Mouse (Mus musculus) myocyte (in vitro differentiated cells): ENCODE data around the gene Angpt4. TPM values are rescaled to one million over a fixed set of nuclear protein-coding genes. Genes with fewer than 3 reads are reported as not detected.

Experiments used
- H3K27me3 ChIP-seq: one replicate; pipeline ENCODE4 v1.6.1; 2011; ENCODE audit not compliant: control insufficient read depth, insufficient read depth, insufficient read length
- H3K36me3 ChIP-seq: one replicate; pipeline ENCODE4 v1.6.1; 2011; ENCODE audit not compliant: control insufficient read depth, insufficient read depth
- H3K4me2 ChIP-seq: one replicate; pipeline ENCODE4 v1.6.1; 2011; ENCODE audit warnings: low read depth, control low read depth
- H3K4me3 ChIP-seq: one replicate; pipeline ENCODE4 v1.5.1; 2011; ENCODE audit warnings: mild to moderate bottlenecking, control low read depth, moderate library complexity
- H3K79me2 ChIP-seq: one replicate; pipeline ENCODE4 v1.6.1; 2011; ENCODE audit not compliant: control insufficient read depth, insufficient read depth
- H3ac ChIP-seq: one replicate; pipeline ENCODE4 v1.6.1; 2011; ENCODE audit not compliant: control insufficient read depth, insufficient read length
- CEBPB ChIP-seq: IDR thresholded peaks from 2 replicates; pipeline ENCODE4 v1.6.1; 2011; ENCODE audit warnings: mild to moderate bottlenecking, moderate library complexity; ENCODE audit not compliant: poor library complexity, insufficient read depth, severe bottlenecking
- E2F4 ChIP-seq: IDR thresholded peaks from one replicate; pipeline ENCODE4 v1.6.1; 2011; ENCODE audit warnings: mild to moderate bottlenecking, control low read depth, moderate library complexity; ENCODE audit not compliant: insufficient read depth
- MAX ChIP-seq: IDR thresholded peaks from one replicate; pipeline ENCODE4 v1.6.1; 2011; ENCODE audit warnings: low read depth, mild to moderate bottlenecking, control low read depth
- MYOD1 ChIP-seq, 3 experiments: IDR thresholded peaks; one replicate each; pipeline ENCODE4 v1.6.1; 2011; ENCODE audit warnings: control low read depth in 2 of 3, low read depth in 2 of 3, mild to moderate bottlenecking in 2 of 3, moderate library complexity in 1 of 3; ENCODE audit not compliant: insufficient read length in 2 of 3, control insufficient read depth in 1 of 3
- MYOG ChIP-seq, 3 experiments: IDR thresholded peaks; one replicate each; pipeline ENCODE4 v1.6.1; 2011; ENCODE audit warnings: control low read depth in 2 of 3, low read depth in 2 of 3, mild to moderate bottlenecking in 2 of 3; ENCODE audit not compliant: insufficient read length in 2 of 3, control insufficient read depth in 1 of 3, insufficient read depth in 1 of 3
- POLR2A ChIP-seq: IDR thresholded peaks from one replicate; pipeline ENCODE4 v1.6.1; 2011; ENCODE audit warnings: low read depth, mild to moderate bottlenecking, control low read depth, moderate library complexity; ENCODE audit not compliant: insufficient read length
- POLR2AphosphoS2 ChIP-seq: IDR thresholded peaks from one replicate; pipeline ENCODE4 v1.6.1; 2011; ENCODE audit warnings: low read depth, control low read depth; ENCODE audit not compliant: insufficient read length
- REST ChIP-seq: IDR thresholded peaks from one replicate; pipeline ENCODE4 v1.6.1; 2011; ENCODE audit warnings: mild to moderate bottlenecking, control low read depth, moderate library complexity; ENCODE audit not compliant: insufficient read depth, insufficient read length
- SRF ChIP-seq: IDR thresholded peaks from one replicate; pipeline ENCODE4 v1.6.1; 2011; ENCODE audit warnings: low read depth; ENCODE audit not compliant: control insufficient read depth, insufficient read length
- TCF12 ChIP-seq: IDR thresholded peaks from one replicate; pipeline ENCODE4 v1.6.1; 2011; ENCODE audit warnings: mild to moderate bottlenecking, control low read depth; ENCODE audit not compliant: poor library complexity, insufficient read depth, severe bottlenecking
- TCF3 ChIP-seq: IDR thresholded peaks from one replicate; pipeline ENCODE4 v1.6.1; 2011; ENCODE audit warnings: low read depth, control low read depth; ENCODE audit not compliant: insufficient read length
- USF1 ChIP-seq: IDR thresholded peaks from one replicate; pipeline ENCODE4 v1.6.1; 2011; ENCODE audit warnings: low read depth, mild to moderate bottlenecking, control low read depth, moderate library complexity
- polyA plus RNA-seq: library from polyadenylated mRNA; unstranded; fragments of >200 nt; fragmentation: generic; extraction: Trizol; gene quantifications from one replicate; pipeline ENCODE4 v1.2.1, GENCODE M21; 2012; ENCODE audit warnings: missing spikeins

Gene Angpt4
- polyA plus RNA-seq, 1 experiment = 0.19 TPM

- Histone ChIP-seq H3K36me3 (no peaks in the 10 kb centered on the region), H3K4me2 (no peak overlapping the region), H3K79me2 (no peaks in the 10 kb centered on the region), H3ac (no peak overlapping the region), H3K4me3 (no peak overlapping the region), H3K27me3 (peaks cover 10% of the 10 kb centered on the region)
- TF ChIP-seq POLR2A (no peak), CEBPB (no peak), MYOG (IDR thresholded peaks at IDR 0.05; ENCODE audit: control insufficient read depth in 1 of 3, insufficient read depth in 1 of 3, insufficient read length in 2 of 3, low read depth in 2 of 3) (no peak), TCF3 (no peak), MAX (no peak), TCF12 (no peak), MYOD1 (IDR thresholded peaks at IDR 0.05; ENCODE audit: control insufficient read depth in 1 of 3, insufficient read length in 2 of 3, low read depth in 2 of 3) (no peak), E2F4 (no peak), POLR2AphosphoS2 (no peak), USF1 (no peak), SRF (no peak), REST (no peak)
Observed at GRCm38 (mm10) chr2:151925715-151926114, 14.7 kb downstream of the Angpt4 start.

- Histone ChIP-seq H3K4me2 (no peak overlapping the region), H3ac (no peak overlapping the region), H3K27me3 (peaks cover 10% of the 10 kb centered on the region), H3K36me3 (no peaks in the 10 kb centered on the region), H3K79me2 (no peaks in the 10 kb centered on the region), H3K4me3 (no peak overlapping the region)
- TF ChIP-seq TCF12 (no peak), CEBPB (no peak)
Observed at GRCm38 (mm10) chr2:151927103-151927502, 16.1 kb downstream of the Angpt4 start.

DNA sequence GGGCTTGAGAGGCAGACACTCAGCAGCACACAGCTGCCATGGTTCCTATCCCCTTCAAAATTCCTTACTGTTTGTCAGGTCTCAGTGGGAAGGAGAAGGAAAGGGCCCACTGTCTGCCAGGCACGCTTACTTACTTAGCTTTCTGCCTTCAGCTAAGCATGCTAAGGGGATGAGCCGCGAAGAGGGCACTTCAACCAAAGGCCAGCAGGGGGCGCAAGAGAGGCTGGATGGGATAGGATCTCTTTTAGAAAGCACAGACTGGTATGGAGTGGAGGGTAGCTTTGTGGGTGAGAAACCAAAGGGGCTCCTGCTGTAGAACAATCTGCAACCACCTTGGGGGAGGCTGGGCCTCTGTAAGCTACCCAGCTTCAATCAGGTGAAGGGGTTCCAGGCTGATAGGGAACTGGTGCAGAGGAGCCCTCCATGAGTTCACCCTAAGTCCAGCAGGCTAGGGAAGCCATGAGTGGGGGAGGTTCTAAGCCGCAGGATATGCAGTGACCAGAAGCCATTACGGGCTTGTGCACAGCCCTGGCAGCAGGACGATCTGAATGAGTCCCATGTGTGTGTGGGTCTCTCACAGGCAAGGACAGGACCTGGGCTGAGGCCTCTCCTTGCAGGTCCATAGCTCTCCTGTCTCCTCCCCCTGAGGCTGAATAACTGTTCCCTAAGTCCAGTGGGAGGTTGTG, 19.5 kb downstream of the Angpt4 start:
- no peak for TF ChIP-seq USF1
- no peak for TF ChIP-seq CEBPB
- TF ChIP-seq TCF3 = no peak
- TF ChIP-seq TCF12 = no peak
- no peak for TF ChIP-seq E2F4
- TF ChIP-seq SRF = no peak
- no peak for TF ChIP-seq POLR2A
- no peak for TF ChIP-seq MYOD1 (IDR thresholded peaks at IDR 0.05; ENCODE audit: control insufficient read depth in 1 of 3, insufficient read length in 2 of 3, low read depth in 2 of 3)
- no peak for TF ChIP-seq MYOG (IDR thresholded peaks at IDR 0.05; ENCODE audit: control insufficient read depth in 1 of 3, insufficient read depth in 1 of 3, insufficient read length in 2 of 3, low read depth in 2 of 3)
- TF ChIP-seq POLR2AphosphoS2 = no peak
- TF ChIP-seq MAX = no peak
- no peak for TF ChIP-seq REST
- no peaks in the 10 kb centered on the region for H3K36me3 ChIP-seq

GRCm38 (mm10) chr2:151937893-151938292, 26.9 kb downstream of the Angpt4 start:
- Histone ChIP-seq H3ac (no peak overlapping the region), H3K79me2 (no peaks in the 10 kb centered on the region), H3K36me3 (no peaks in the 10 kb centered on the region), H3K4me3 (no peak overlapping the region), H3K4me2 (no peak overlapping the region), H3K27me3 (peaks cover 5% of the 10 kb centered on the region)
- TF ChIP-seq USF1 (no peak), SRF (no peak), E2F4 (no peak), TCF12 (no peak), REST (peak; percentile 93), MAX (peak; percentile 39), MYOG (IDR thresholded peaks at IDR 0.05; ENCODE audit: control insufficient read depth in 1 of 3, insufficient read depth in 1 of 3, insufficient read length in 2 of 3, low read depth in 2 of 3) (no peak), POLR2A (no peak)

More for the DNA sequence above, 19.5 kb downstream of the Angpt4 start:
- no peak overlapping the region for H3K4me3 ChIP-seq
- no peaks in the 10 kb centered on the region for H3K27me3 ChIP-seq
- H3K79me2 ChIP-seq = no peaks in the 10 kb centered on the region
- H3ac ChIP-seq = no peak overlapping the region
- H3K4me2 ChIP-seq = no peak overlapping the region

- no peaks in the 10 kb centered on the region for H3K79me2 ChIP-seq
- no peak overlapping the region for H3K4me3 ChIP-seq
- no peak overlapping the region for H3K4me2 ChIP-seq
- no peak for TF ChIP-seq MAX
- TF ChIP-seq CEBPB = no peak
- no peak for TF ChIP-seq TCF12
- TF ChIP-seq POLR2AphosphoS2 = no peak
- TF ChIP-seq TCF3 = no peak
- no peak overlapping the region for H3ac ChIP-seq
- no peaks in the 10 kb centered on the region for H3K36me3 ChIP-seq
- H3K27me3 ChIP-seq = peaks cover 5% of the 10 kb centered on the region
Observed at GRCm38 (mm10) chr2:151938780-151939200, 27.8 kb downstream of the Angpt4 start.
